Mouse (Mus musculus): ENCODE results near the gene Mef2c. TPM values are rescaled to one million over a fixed set of nuclear protein-coding genes. Genes with fewer than 3 reads are reported as not detected.

Mef2c gene
- polyA plus RNA-seq, 1 experiment: 4.2 TPM

GRCm38 (mm10) chr13:83571973-83572447 lies 68.2 kb downstream of the Mef2c start:
- TF ChIP-seq CTCF (IDR thresholded peaks at IDR 0.05; ENCODE audit: control insufficient read depth, insufficient read depth, insufficient replicate concordance, low read depth, low read length): no peak
- no peak for TF ChIP-seq POLR2A (IDR thresholded peaks at IDR 0.05; ENCODE audit: control insufficient read depth, low read depth, low read length)
- Histone ChIP-seq H3K36me3 (ENCODE audit: control insufficient read depth, insufficient read depth, low read length) (no peaks in the 10 kb centered on the region), H3K27me3 (ENCODE audit: control insufficient read depth, insufficient read depth, low read length) (no peaks in the 10 kb centered on the region), H3K4me3 (ENCODE audit: control insufficient read depth, low read depth, low read length) (no peak overlapping the region), H3K27ac (ENCODE audit: control insufficient read depth, insufficient read depth, low read depth, low read length) (peak overlapping the region; percentile 77), H3K4me1 (ENCODE audit: control insufficient read depth, insufficient read depth, low read length) (no peaks in the 10 kb centered on the region)

- Histone ChIP-seq H3K4me3 (ENCODE audit: control insufficient read depth, low read depth, low read length) (no peak overlapping the region), H3K27ac (ENCODE audit: control insufficient read depth, insufficient read depth, low read depth, low read length) (peak overlapping the region; percentile 77)
Measured at GRCm38 (mm10) chr13:83572469-83572868, 68.6 kb downstream of the Mef2c start.

GRCm38 (mm10) chr13:83573327-83573726 lies 69.5 kb downstream of the Mef2c start:
- H3K27ac ChIP-seq (ENCODE audit: control insufficient read depth, insufficient read depth, low read depth, low read length): no peak overlapping the region; the same call in 1 of the 2 replicates
- no peaks in the 10 kb centered on the region for H3K4me1 ChIP-seq (ENCODE audit: control insufficient read depth, insufficient read depth, low read length)
- H3K4me3 ChIP-seq (ENCODE audit: control insufficient read depth, low read depth, low read length): no peak overlapping the region
- no peak for TF ChIP-seq CTCF (IDR thresholded peaks at IDR 0.05; ENCODE audit: control insufficient read depth, insufficient read depth, insufficient replicate concordance, low read depth, low read length)
- TF ChIP-seq POLR2A (IDR thresholded peaks at IDR 0.05; ENCODE audit: control insufficient read depth, low read depth, low read length): no peak
- no peaks in the 10 kb centered on the region for H3K36me3 ChIP-seq (ENCODE audit: control insufficient read depth, insufficient read depth, low read length)
- H3K27me3 ChIP-seq (ENCODE audit: control insufficient read depth, insufficient read depth, low read length): no peaks in the 10 kb centered on the region

More at GRCm38 (mm10) chr13:83572469-83572868, 68.6 kb downstream of the Mef2c start:
- H3K4me1 ChIP-seq (ENCODE audit: control insufficient read depth, insufficient read depth, low read length): no peaks in the 10 kb centered on the region
- no peaks in the 10 kb centered on the region for H3K27me3 ChIP-seq (ENCODE audit: control insufficient read depth, insufficient read depth, low read length)
- H3K36me3 ChIP-seq (ENCODE audit: control insufficient read depth, insufficient read depth, low read length): no peaks in the 10 kb centered on the region
- TF ChIP-seq CTCF (IDR thresholded peaks at IDR 0.05; ENCODE audit: control insufficient read depth, insufficient read depth, insufficient replicate concordance, low read depth, low read length) (no peak), POLR2A (IDR thresholded peaks at IDR 0.05; ENCODE audit: control insufficient read depth, low read depth, low read length) (no peak)

- Histone ChIP-seq H3K27me3 (ENCODE audit: control insufficient read depth, insufficient read depth, low read length) (no peaks in the 10 kb centered on the region), H3K4me1 (ENCODE audit: control insufficient read depth, insufficient read depth, low read length) (no peaks in the 10 kb centered on the region), H3K4me3 (ENCODE audit: control insufficient read depth, low read depth, low read length) (no peak overlapping the region), H3K27ac (ENCODE audit: control insufficient read depth, insufficient read depth, low read depth, low read length) (0 out of 2 replicates have a peak overlapping the region, but pooled peaks have one; percentile 36), H3K36me3 (ENCODE audit: control insufficient read depth, insufficient read depth, low read length) (no peaks in the 10 kb centered on the region)
- TF ChIP-seq CTCF (IDR thresholded peaks at IDR 0.05; ENCODE audit: control insufficient read depth, insufficient read depth, insufficient replicate concordance, low read depth, low read length) (no peak), POLR2A (IDR thresholded peaks at IDR 0.05; ENCODE audit: control insufficient read depth, low read depth, low read length) (no peak)
Measured at GRCm38 (mm10) chr13:83573855-83574583, 70.2 kb downstream of the Mef2c start.

- no peaks in the 10 kb centered on the region for H3K36me3 ChIP-seq (ENCODE audit: control insufficient read depth, insufficient read depth, low read length)
- no peaks in the 10 kb centered on the region for H3K27me3 ChIP-seq (ENCODE audit: control insufficient read depth, insufficient read depth, low read length)
- no peaks in the 10 kb centered on the region for H3K4me1 ChIP-seq (ENCODE audit: control insufficient read depth, insufficient read depth, low read length)
- H3K4me3 ChIP-seq (ENCODE audit: control insufficient read depth, low read depth, low read length): no peak overlapping the region
- no peak overlapping the region for H3K27ac ChIP-seq (ENCODE audit: control insufficient read depth, insufficient read depth, low read depth, low read length)
- TF ChIP-seq CTCF (IDR thresholded peaks at IDR 0.05; ENCODE audit: control insufficient read depth, insufficient read depth, insufficient replicate concordance, low read depth, low read length) (no peak), POLR2A (IDR thresholded peaks at IDR 0.05; ENCODE audit: control insufficient read depth, low read depth, low read length) (no peak)
Measured at GRCm38 (mm10) chr13:83574866-83575265, 71.0 kb downstream of the Mef2c start.

- no peak for TF ChIP-seq POLR2A (IDR thresholded peaks at IDR 0.05; ENCODE audit: control insufficient read depth, low read depth, low read length)
- no peak for TF ChIP-seq CTCF (IDR thresholded peaks at IDR 0.05; ENCODE audit: control insufficient read depth, insufficient read depth, insufficient replicate concordance, low read depth, low read length)
Measured at GRCm38 (mm10) chr13:83579410-83579809, 75.6 kb downstream of the Mef2c start.

GRCm38 (mm10) chr13:83580856-83581255 lies 77.0 kb downstream of the Mef2c start:
- H3K36me3 ChIP-seq (ENCODE audit: control insufficient read depth, insufficient read depth, low read length): no peaks in the 10 kb centered on the region
- H3K4me3 ChIP-seq (ENCODE audit: control insufficient read depth, low read depth, low read length): no peak overlapping the region
- no peaks in the 10 kb centered on the region for H3K27me3 ChIP-seq (ENCODE audit: control insufficient read depth, insufficient read depth, low read length)
- H3K4me1 ChIP-seq (ENCODE audit: control insufficient read depth, insufficient read depth, low read length): no peaks in the 10 kb centered on the region
- H3K27ac ChIP-seq (ENCODE audit: control insufficient read depth, insufficient read depth, low read depth, low read length): no peak overlapping the region
- TF ChIP-seq POLR2A (IDR thresholded peaks at IDR 0.05; ENCODE audit: control insufficient read depth, low read depth, low read length): no peak
- TF ChIP-seq CTCF (IDR thresholded peaks at IDR 0.05; ENCODE audit: control insufficient read depth, insufficient read depth, insufficient replicate concordance, low read depth, low read length): no peak

More at GRCm38 (mm10) chr13:83579410-83579809, 75.6 kb downstream of the Mef2c start:
- no peak overlapping the region for H3K27ac ChIP-seq (ENCODE audit: control insufficient read depth, insufficient read depth, low read depth, low read length)
- H3K36me3 ChIP-seq (ENCODE audit: control insufficient read depth, insufficient read depth, low read length): no peaks in the 10 kb centered on the region
- no peak overlapping the region for H3K4me3 ChIP-seq (ENCODE audit: control insufficient read depth, low read depth, low read length)
- H3K4me1 ChIP-seq (ENCODE audit: control insufficient read depth, insufficient read depth, low read length): no peaks in the 10 kb centered on the region
- no peaks in the 10 kb centered on the region for H3K27me3 ChIP-seq (ENCODE audit: control insufficient read depth, insufficient read depth, low read length)

Data from testis, adult 2 months (tissue).